Mouse (Mus musculus) embryonic fibroblast, embryonic 13.5 days (primary cell): ENCODE measurements around the gene Son.

Source experiments
- CTCF ChIP-seq: IDR thresholded peaks from 2 replicates; pipeline ENCODE4 v1.5.1; 2011; ENCODE audit warnings: mild to moderate bottlenecking, control low read depth, low read length, moderate library complexity, borderline replicate concordance; ENCODE audit not compliant: insufficient read depth
- POLR2A ChIP-seq: IDR thresholded peaks from 2 replicates; pipeline ENCODE4 v1.6.1; 2011; ENCODE audit warnings: low read depth, mild to moderate bottlenecking, control low read depth, low read length, moderate library complexity

DNA sequence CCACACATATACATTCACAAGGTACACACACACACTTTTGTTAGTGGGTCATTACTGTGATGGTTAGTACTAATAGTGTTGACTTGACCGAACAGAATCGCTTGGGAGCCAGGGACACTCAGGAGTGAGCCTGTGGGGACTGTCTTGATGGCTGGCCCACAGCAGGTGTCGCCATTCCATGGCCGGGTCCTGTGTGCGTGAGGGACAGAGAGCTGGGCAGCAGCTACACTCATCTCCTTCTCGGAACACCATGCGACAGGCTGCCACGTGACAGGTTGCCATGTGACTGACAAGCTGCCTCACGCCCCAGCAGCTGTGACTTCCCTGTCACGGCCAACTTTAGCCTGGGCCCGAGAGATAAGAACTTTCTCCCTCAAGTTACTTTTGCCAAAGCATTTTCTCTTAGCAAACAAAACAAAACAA is 69.6 kb downstream of the Son start:
- TF ChIP-seq CTCF (no peak), POLR2A (no peak)
